8 mouse cellular contexts compared by ENCODE assay signal in genomic region chr4:97771426-97771825, GRCm38 (mm10). TPM values are rescaled to one million over a fixed set of nuclear protein-coding genes. Genes with fewer than 3 reads are reported as not detected.
A peak's percentile ranks its signal among the peaks of the same experiment; 100 is the strongest.
DNase-seq lines count a peak whose midpoint lies in the region; ATAC-seq and TF ChIP-seq lines count a peak whose summit lies in the region.

No protein-coding gene starts in this region.

- TF ChIP-seq POLR2A in liver, adult 2 months (IDR thresholded peaks at IDR 0.05; ENCODE audit: extremely low read depth, insufficient read depth, low read length), result no peak

- TF ChIP-seq CTCF in liver, adult 2 months (IDR thresholded peaks at IDR 0.05; ENCODE audit: low read depth, low read length), result no peak
- TF ChIP-seq CTCF in midbrain, postnatal 0 days (IDR thresholded peaks at IDR 0.05), result no peak

- H3K4me3 ChIP-seq in liver, adult 2 months (ENCODE audit: insufficient read depth, low read depth, low read length), result peak overlapping the region; percentile 57
- peak overlapping the region; percentile 62 for H3K4me3 ChIP-seq in embryonic facial prominence, embryonic 10.5 days
- peak overlapping the region; percentile 54 for H3K4me3 ChIP-seq in hindbrain, embryonic 16.5 days (ENCODE audit: low read length)
- H3K4me3 ChIP-seq in midbrain, postnatal 0 days (ENCODE audit: low read depth, low read length), result peak overlapping the region; percentile 45

- peak overlapping the region; percentile 78 for H3K4me2 ChIP-seq in hindbrain, embryonic 16.5 days (ENCODE audit: low read length)
- H3K4me2 ChIP-seq in midbrain, postnatal 0 days (ENCODE audit: low read depth, low read length, poor library complexity, severe bottlenecking), result peak overlapping the region; percentile 58

- H3K36me3 ChIP-seq in liver, adult 2 months (ENCODE audit: control insufficient read depth, insufficient read depth, low read length), result no peaks in the 10 kb centered on the region
- H3K36me3 ChIP-seq in embryonic facial prominence, embryonic 10.5 days (replicated peaks), result no peaks in the 10 kb centered on the region
- no peaks in the 10 kb centered on the region for H3K36me3 ChIP-seq in hindbrain, embryonic 16.5 days (ENCODE audit: control insufficient read depth, insufficient read depth, low read length)
- no peaks in the 10 kb centered on the region for H3K36me3 ChIP-seq in midbrain, postnatal 0 days (ENCODE audit: insufficient read depth, low read length)

- no peaks in the 10 kb centered on the region for H3K27me3 ChIP-seq in liver, adult 2 months (ENCODE audit: control insufficient read depth, insufficient read depth, low read length)
- peaks cover 40% of the 10 kb centered on the region for H3K27me3 ChIP-seq in embryonic facial prominence, embryonic 10.5 days (replicated peaks; ENCODE audit: low read depth, poor library complexity, severe bottlenecking)
- 0 out of 2 replicates have a peak, but pooled peaks cover 2% of the 10 kb centered on the region for H3K27me3 ChIP-seq in hindbrain, embryonic 16.5 days (replicated peaks; ENCODE audit: control insufficient read depth, insufficient read depth, low read length)
- H3K27me3 ChIP-seq in midbrain, postnatal 0 days (ENCODE audit: insufficient read depth, low read length), result peaks cover 21% of the 10 kb centered on the region

- no peak for ATAC-seq in hindbrain, embryonic 16.5 days
- ATAC-seq in midbrain, postnatal 0 days (ENCODE audit: low FRiP score), result no peak

- peaks cover 8% of the 10 kb centered on the region; the same call in 1 of the 2 replicates for H3K4me1 ChIP-seq in liver, adult 2 months (ENCODE audit: control insufficient read depth, insufficient read depth, low read length)
- H3K4me1 ChIP-seq in embryonic facial prominence, embryonic 10.5 days, result peaks cover 37% of the 10 kb centered on the region
- H3K4me1 ChIP-seq in hindbrain, embryonic 16.5 days (ENCODE audit: control insufficient read depth, insufficient read depth, low read depth, low read length), result peaks cover 2% of the 10 kb centered on the region; the same call in 1 of the 2 replicates
- H3K4me1 ChIP-seq in midbrain, postnatal 0 days (ENCODE audit: insufficient read depth, low read length), result 0 out of 2 replicates have a peak, but pooled peaks cover 2% of the 10 kb centered on the region

- 5% methylated on average over 5 of the region's 5 CpGs for WGBS in liver, adult 2 months
- 16% methylated on average over 5 of the region's 5 CpGs for WGBS in embryonic facial prominence, embryonic 10.5 days
- WGBS in hindbrain, embryonic 16.5 days, result 19% methylated on average over 5 of the region's 5 CpGs
- WGBS in midbrain, postnatal 0 days, result 20% methylated on average over 5 of the region's 5 CpGs

- H3K79me2 ChIP-seq in liver, adult 2 months (ENCODE audit: control insufficient read depth, insufficient read depth, low read length), result no peaks in the 10 kb centered on the region

- peak; percentile 47 for DNase-seq in liver, adult 2 months (ENCODE audit: extremely low read depth, low read depth, low spot score)
- no peak for DNase-seq in liver
- no peak for DNase-seq in embryonic facial prominence, embryonic 10.5 days (ENCODE audit: low spot score)
- no peak for DNase-seq in midbrain, postnatal 0 days (ENCODE audit: low spot score)
- DNase-seq in adrenal gland, postnatal 14 days, result no peak
- no peak for DNase-seq in spleen, adult 18-20 months
- no peak for DNase-seq in frontal cortex, adult 2 months (ENCODE audit: extremely low spot score in 1 of 2, low spot score in 1 of 2)

- H3K9ac ChIP-seq in liver, adult 2 months (ENCODE audit: low read depth, low read length), result peak overlapping the region; percentile 69
- peak overlapping the region; percentile 65 for H3K9ac ChIP-seq in hindbrain, embryonic 16.5 days (ENCODE audit: low read depth, low read length)
- no peak overlapping the region for H3K9ac ChIP-seq in midbrain, postnatal 0 days (replicated peaks; ENCODE audit: low read length, poor library complexity, severe bottlenecking)

- no peaks in the 10 kb centered on the region for H3K9me3 ChIP-seq in embryonic facial prominence, embryonic 10.5 days
- no peaks in the 10 kb centered on the region for H3K9me3 ChIP-seq in hindbrain, embryonic 16.5 days (ENCODE audit: control insufficient read depth, low read length)
- H3K9me3 ChIP-seq in midbrain, postnatal 0 days (ENCODE audit: low read length), result no peaks in the 10 kb centered on the region

- H3K27ac ChIP-seq in liver, adult 2 months (replicated peaks; ENCODE audit: insufficient read depth, low read depth, low read length), result peak overlapping the region; percentile 81
- H3K27ac ChIP-seq in embryonic facial prominence, embryonic 10.5 days (replicated peaks), result peak overlapping the region; percentile 92
- peak overlapping the region; percentile 85 for H3K27ac ChIP-seq in hindbrain, embryonic 16.5 days (ENCODE audit: low read depth, low read length)
- H3K27ac ChIP-seq in midbrain, postnatal 0 days (ENCODE audit: low read depth, low read length), result peak overlapping the region; percentile 69; the same call in 1 of the 2 replicates

RNA-seq across cellular contexts. Expression of gene Nfia, which starts 1.1 kb away (rescaled TPM):
- 12.5 and 20.0 TPM in 2 replicates for total RNA-seq in liver, adult 2 months (2014; rRNA removed)
- polyA plus RNA-seq in liver, adult 2 months (2012; rRNA removed), result 31.7 and 32.2 TPM in 2 replicates
- 8.0 and 17.0 TPM in 2 replicates for polyA plus RNA-seq in embryonic facial prominence, embryonic 10.5 days (2016; fragmentation: Nextera tagmentation; extraction: Ambion mirVana)
- polyA plus RNA-seq in hindbrain, embryonic 16.5 days (2015; fragmentation: Nextera tagmentation; extraction: Ambion mirVana), result 38.4 and 43.4 TPM in 2 replicates
- 45.9 and 51.7 TPM in 2 replicates for total RNA-seq in midbrain, postnatal 0 days (2014; rRNA removed)
- polyA plus RNA-seq in midbrain, postnatal 0 days (2015; fragmentation: Nextera tagmentation; extraction: Ambion mirVana), result 29.9 and 35.7 TPM in 2 replicates
- 201 and 226 TPM in 2 replicates for total RNA-seq in adrenal gland, postnatal 14 days (2021)
- polyA plus RNA-seq in frontal cortex, adult 2 months (2012; rRNA removed), result 20.4 and 24.3 TPM in 2 replicates

RNA-seq across cellular contexts. Expression of gene E130114P18Rik, which starts 6.5 kb away (rescaled TPM):
- not detected in 2 replicates for total RNA-seq in liver, adult 2 months (2014; rRNA removed)
- polyA plus RNA-seq in liver, adult 2 months (2012; rRNA removed), result not detected in 2 replicates
- polyA plus RNA-seq in embryonic facial prominence, embryonic 10.5 days (2016; fragmentation: Nextera tagmentation; extraction: Ambion mirVana), result 10.9 and 13.6 TPM in 2 replicates
- polyA plus RNA-seq in hindbrain, embryonic 16.5 days (2015; fragmentation: Nextera tagmentation; extraction: Ambion mirVana), result 20.9 and 21.5 TPM in 2 replicates
- 8.4 and 13.5 TPM in 2 replicates for total RNA-seq in midbrain, postnatal 0 days (2014; rRNA removed)
- 13.7 and 16.2 TPM in 2 replicates for polyA plus RNA-seq in midbrain, postnatal 0 days (2015; fragmentation: Nextera tagmentation; extraction: Ambion mirVana)
- not detected in 2 replicates for total RNA-seq in adrenal gland, postnatal 14 days (2021)
- 14.7 and 22.6 TPM in 2 replicates for polyA plus RNA-seq in frontal cortex, adult 2 months (2012; rRNA removed)

Comparison
In these comparisons a context has a peak if more than half of its experiments do, and no peak if none do; other contexts are left out.
1. RNA of gene E130114P18Rik, which starts 6.5 kb away (polyA plus RNA-seq): 14.7 to 22.6 TPM in frontal cortex, adult 2 months, 20.9 to 21.5 TPM in hindbrain, embryonic 16.5 days, 13.7 to 16.2 TPM in midbrain, postnatal 0 days and 10.9 to 13.6 TPM in embryonic facial prominence, embryonic 10.5 days; not detected in liver, adult 2 months; every median in the first group is over 10 times any median in the second.
2. Peak in every context shown above with its lines, with median percentiles within 50 percentile points of each other: H3K27ac ChIP-seq and H3K4me3 ChIP-seq.